Mouse (Mus musculus): ENCODE measurements at regions not wholly inside any gene's neighbourhood (a gene's known extent, or its start where the extent isn't known, plus 50 kb on each side); places are given as distances from the start of the nearest gene placed in this dataset.

GRCm38 (mm10) chr10:99471832-99472497 is 208.9 kb downstream of the Dusp6 start:
- no peak for TF ChIP-seq CTCF (IDR thresholded peaks at IDR 0.05; ENCODE audit: low read depth, low read length)
- no peak for TF ChIP-seq GATA1 (IDR thresholded peaks at IDR 0.05; ENCODE audit: borderline replicate concordance, low read length)
- TF ChIP-seq POLR2AphosphoS5 (IDR thresholded peaks at IDR 0.05; ENCODE audit: insufficient replicate concordance, low read depth, low read length): no peak
- TF ChIP-seq TAL1 (conservative IDR thresholded peaks at IDR 0.05; ENCODE audit: low read depth, low read length): no peak
- TF ChIP-seq GATA2 (IDR thresholded peaks at IDR 0.05; ENCODE audit: borderline replicate concordance, low read depth, low read length): no peak
